Mouse (Mus musculus) urinary bladder, adult 2 months (tissue): ENCODE results near the gene Egfl7. TPM values are rescaled to one million over a fixed set of nuclear protein-coding genes. Genes with fewer than 3 reads are reported as not detected.

Source experiments
- DNase-seq: peaks from one replicate; pipeline ENCODE4 v3.0.0; 2022; ENCODE audit warnings: low spot score
- polyA plus RNA-seq: library from polyadenylated mRNA; depleted of rRNA; stranded (reverse); fragments of >200 nt; gene quantifications from 2 replicates; pipeline ENCODE4 v1.2.3, GENCODE M21; 2012

Egfl7 gene
- polyA plus RNA-seq, 1 experiment, result 208 TPM

GRCm38 (mm10) chr2:26614903-26615302, 35.1 kb downstream of the Egfl7 start:
- DNase-seq, result no peak

GRCm38 (mm10) chr2:26615459-26616124, 35.8 kb downstream of the Egfl7 start:
- DNase-seq, result no peak

- no peak for DNase-seq
Measured at GRCm38 (mm10) chr2:26617331-26617730, 37.5 kb downstream of the Egfl7 start.

GRCm38 (mm10) chr2:26617928-26618327, 38.1 kb downstream of the Egfl7 start:
- DNase-seq, result no peak

- no peak for DNase-seq
Measured at GRCm38 (mm10) chr2:26621246-26621645, 41.4 kb downstream of the Egfl7 start.

DNA sequence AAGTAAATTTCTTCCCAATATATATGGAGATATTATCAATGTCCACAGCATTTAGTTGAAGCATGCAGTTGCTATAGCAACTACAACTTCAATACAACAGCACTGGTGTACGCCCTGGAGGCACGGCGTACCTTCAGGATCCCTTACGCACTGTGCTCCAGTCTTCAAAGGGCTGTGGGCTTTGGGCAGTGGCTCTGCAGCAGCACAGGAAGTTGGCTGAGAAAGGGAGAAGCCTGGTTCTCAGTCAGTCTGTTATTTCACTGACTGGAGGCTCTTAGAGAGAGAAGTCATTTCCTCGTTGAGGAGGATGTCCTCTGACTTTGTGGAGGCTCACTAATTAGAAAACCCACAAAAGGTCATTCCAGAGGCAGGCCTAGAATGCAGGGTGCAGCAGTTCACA, 43.2 kb downstream of the Egfl7 start:
- no peak for DNase-seq

GRCm38 (mm10) chr2:26625419-26625818, 45.6 kb downstream of the Egfl7 start:
- no peak for DNase-seq

GRCm38 (mm10) chr2:26626081-26626480, 46.3 kb downstream of the Egfl7 start:
- DNase-seq, result no peak

DNA sequence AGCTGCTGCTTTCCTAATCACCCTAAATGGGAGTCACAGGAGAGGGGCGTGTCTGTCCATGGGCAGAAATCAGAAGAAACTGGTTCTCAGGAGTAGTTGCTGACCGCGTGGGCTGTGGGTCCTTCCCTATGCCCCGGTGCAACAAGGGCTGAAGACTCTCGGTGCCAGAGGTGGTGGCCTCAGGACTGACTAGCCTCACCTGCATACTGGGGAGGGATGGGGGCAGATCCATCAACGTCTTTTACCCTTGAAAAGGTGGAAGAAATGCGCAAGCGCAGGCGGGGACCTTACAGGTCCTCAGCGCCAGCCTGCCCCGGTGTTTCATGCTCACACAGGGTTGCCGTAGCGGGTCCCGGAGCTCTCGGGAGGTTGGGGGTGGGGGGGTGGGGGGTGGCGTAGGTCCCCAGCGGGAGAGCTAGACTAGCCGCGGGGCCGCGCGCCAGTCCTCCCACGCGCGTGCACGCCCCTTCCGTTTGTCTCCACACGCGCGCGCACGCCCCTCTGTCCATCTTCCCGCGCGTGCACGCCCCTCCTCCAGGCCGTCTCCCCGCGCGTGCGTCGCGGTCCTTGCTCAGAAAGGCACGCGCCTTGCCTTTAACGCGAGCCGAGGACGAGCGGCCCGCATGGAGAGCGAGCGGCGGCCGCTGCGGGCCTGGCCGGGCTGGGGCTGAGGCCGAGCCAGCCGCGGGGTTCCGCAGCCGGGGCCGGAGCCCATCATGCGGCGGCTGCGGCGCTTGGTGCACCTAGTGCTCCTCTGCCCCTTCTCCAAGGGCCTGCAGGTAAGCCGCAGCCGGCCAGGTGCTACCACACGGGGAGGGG, 48.3 kb downstream of the Egfl7 start, which contains the start of gene Fam69b:
Fam69b (plus strand) TSS at position 537 of the 819 bp plus-strand sequence.
- DNase-seq, result no peak

DNA sequence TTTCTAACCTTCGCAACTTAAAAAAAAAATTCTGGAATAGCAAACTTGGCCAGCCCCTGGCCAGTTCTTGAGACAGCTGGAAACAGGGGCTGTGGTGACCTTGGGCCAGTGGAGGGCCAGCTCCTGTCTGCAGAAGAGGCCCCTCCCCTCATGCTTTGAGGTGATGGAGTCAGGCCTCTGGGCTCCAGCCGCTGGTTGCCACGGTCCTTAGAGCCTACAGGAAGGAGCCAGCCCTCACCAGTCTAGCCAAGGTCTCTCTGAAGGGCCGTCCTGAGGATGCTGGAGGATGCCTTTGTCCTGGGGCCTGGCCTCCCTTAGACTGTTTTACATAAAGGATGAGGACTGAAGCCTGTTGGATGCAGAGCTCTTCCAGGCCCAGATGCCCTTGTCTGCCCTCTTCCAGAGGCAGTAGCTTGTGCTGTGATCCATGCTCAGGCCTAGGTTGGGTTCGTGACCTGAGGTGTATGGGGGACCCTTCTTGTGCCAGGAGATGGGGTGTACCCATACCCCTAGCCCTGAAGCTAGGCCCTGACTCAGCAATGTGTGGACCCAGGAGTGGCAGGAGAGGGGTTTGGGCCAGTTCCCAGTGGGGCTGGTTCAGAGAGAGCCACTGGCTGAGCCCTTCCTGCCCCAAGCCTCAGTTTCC, 49.1 kb downstream of the Egfl7 start:
- DNase-seq, result no peak

GRCm38 (mm10) chr2:26632541-26633395, 53.0 kb downstream of the Egfl7 start:
- no peak for DNase-seq

- no peak for DNase-seq
Measured at GRCm38 (mm10) chr2:26633953-26634530, 54.2 kb downstream of the Egfl7 start.

DNA sequence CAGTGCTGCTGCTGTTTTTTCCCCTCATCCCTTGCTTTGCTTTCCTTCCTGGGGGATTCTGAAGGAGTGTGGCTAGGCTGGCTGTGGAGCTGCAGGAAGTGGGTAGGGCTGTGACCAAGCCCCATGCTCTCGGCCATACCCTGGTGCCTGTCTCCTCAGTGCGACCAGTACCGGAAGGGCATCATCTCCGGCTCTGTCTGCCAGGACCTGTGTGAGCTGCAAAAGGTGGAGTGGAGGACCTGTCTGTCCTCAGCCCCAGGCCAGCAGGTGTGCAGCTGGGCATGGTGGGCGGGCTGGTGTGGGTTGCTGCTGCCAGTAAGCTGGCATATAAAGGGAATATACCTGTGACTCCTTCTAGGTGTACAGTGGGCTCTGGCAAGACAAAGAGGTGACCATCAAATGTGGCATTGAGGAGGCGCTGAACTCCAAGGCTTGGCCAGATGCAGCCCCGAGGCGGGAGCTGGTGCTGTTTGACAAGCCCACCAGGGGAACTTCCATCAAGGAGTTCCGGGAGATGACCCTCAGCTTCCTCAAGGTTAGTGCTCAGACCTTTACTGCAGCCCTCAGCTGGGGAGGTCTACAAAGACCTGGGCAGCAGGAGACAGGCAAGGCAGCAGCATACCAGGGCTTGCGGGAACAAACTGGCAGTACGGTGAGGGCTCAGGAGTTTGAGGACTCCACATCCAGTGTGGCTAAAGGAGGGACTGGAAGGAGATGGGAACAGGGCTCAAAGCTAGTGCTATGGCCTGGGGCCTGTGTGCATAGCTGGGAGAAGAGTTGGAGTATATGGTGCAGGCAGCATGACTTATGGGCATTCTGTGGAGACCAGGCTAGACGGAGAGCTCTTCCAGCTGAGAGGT, 55.0 kb downstream of the Egfl7 start:
- no peak for DNase-seq

DNA sequence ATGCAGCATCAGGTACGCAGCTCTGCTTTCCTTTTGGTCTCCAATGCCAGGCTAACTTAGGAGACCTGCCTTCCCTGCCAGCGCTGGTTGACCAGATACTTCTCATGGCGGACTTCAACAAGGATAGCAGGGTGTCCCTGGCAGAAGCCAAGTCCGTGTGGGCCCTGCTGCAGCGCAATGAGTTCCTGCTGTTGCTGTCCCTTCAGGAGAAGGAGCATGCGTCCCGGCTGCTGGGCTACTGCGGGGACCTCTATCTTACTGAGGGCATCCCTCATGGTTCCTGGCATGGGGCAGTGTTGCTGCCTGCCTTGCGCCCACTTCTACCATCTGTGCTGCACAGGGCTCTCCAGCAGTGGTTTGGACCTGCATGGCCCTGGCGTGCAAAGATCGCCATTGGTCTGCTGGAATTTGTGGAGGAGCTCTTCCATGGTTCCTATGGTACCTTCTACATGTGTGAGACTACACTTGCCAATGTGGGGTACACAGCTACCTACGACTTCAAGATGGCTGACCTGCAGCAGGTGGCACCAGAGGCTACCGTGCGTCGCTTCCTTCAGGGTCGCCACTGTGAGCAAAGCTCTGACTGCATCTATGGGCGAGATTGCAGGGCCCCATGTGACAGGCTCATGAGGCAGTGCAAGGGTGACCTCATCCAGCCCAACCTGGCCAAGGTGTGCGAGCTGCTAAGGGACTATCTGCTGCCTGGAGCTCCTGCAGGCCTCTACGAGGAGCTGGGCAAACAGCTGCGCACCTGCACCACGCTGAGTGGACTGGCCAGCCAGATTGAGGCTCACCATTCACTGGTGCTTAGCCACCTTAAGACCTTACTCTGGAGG, 55.9 kb downstream of the Egfl7 start:
- DNase-seq, result no peak

DNA sequence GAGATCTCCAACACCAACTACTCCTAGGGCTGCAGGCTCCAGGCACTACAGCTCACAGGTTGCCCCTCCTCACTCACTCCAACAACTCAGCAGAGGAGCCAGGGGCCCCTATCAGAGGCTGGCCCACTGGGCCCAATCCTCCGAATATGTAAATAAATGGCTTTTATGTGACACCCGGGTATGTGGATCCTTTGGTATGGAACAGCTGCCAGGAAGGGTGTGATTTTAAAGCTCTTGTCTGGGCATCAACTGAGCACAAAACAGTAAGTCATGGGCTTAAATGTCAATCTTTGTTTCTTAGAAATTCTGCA, 56.5 kb downstream of the Egfl7 start:
- DNase-seq, result no peak

- DNase-seq, result no peak
Measured at GRCm38 (mm10) chr2:26637316-26637932, 57.6 kb downstream of the Egfl7 start.

DNA sequence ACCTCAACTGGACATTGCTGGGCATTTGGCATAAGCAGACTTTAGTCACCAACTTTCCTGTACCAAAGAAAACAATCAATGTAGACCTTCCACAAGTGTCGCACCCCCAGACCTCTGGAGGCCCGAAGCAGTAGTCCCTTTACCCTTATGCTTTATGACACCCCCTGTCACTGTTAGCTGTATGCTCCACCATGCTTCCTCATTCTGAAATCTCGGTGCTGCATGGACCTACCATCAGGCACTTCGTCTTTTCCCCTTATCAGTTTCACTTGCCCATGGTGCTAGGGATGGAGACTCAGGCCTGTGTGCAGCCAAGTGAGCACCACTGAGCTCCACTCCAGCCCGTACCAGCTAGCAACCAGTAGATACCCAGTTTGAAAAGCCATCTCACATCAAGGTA, 58.2 kb downstream of the Egfl7 start:
- no peak for DNase-seq

GRCm38 (mm10) chr2:26638572-26638971, 58.8 kb downstream of the Egfl7 start:
- no peak for DNase-seq

GRCm38 (mm10) chr2:26639083-26639482, 59.3 kb downstream of the Egfl7 start:
- DNase-seq, result no peak
